12 mouse cellular contexts compared by ENCODE assay signal in genomic region chr11:35668750-35669149, GRCm38 (mm10).
DNase-seq lines count a peak whose midpoint lies in the region; ATAC-seq lines count a peak whose summit lies in the region.
"Had no signal": no experiment of that assay in that cellular context is flagged by ENCODE, and none has a peak within 500 bp of the region (broad histone marks: within the 10 kb centered on the region; RNA-seq: fewer than 3 reads in every experiment).

No protein-coding gene starts in this region.

- H3K27ac ChIP-seq in forebrain, embryonic 16.5 days (ENCODE audit: low read length): no peak overlapping the region
- H3K27ac ChIP-seq in forebrain, embryonic 11.5 days (ENCODE audit: low read depth, low read length): no peak overlapping the region
- no peak overlapping the region for H3K27ac ChIP-seq in forebrain, embryonic 12.5 days
- H3K27ac ChIP-seq: limb, embryonic 12.5 days had no signal

- H3K4me2 ChIP-seq in forebrain, embryonic 16.5 days (ENCODE audit: low read length): no peak overlapping the region
- H3K4me2 ChIP-seq in forebrain, embryonic 11.5 days (ENCODE audit: low read depth, low read length, severe bottlenecking): no peak overlapping the region
- H3K4me2 ChIP-seq in forebrain, embryonic 12.5 days: no peak overlapping the region
- H3K4me2 ChIP-seq: limb, embryonic 12.5 days had no signal

- H3K9ac ChIP-seq in forebrain, embryonic 16.5 days (replicated peaks; ENCODE audit: low read depth, low read length): no peak overlapping the region
- no peak overlapping the region for H3K9ac ChIP-seq in forebrain, embryonic 11.5 days (ENCODE audit: low read length)
- no peak overlapping the region for H3K9ac ChIP-seq in forebrain, embryonic 12.5 days
- H3K9ac ChIP-seq: limb, embryonic 12.5 days; liver, postnatal 0 days had no signal

- H3K36me3 ChIP-seq in forebrain, embryonic 16.5 days (ENCODE audit: control insufficient read depth, insufficient read depth): no peaks in the 10 kb centered on the region
- no peaks in the 10 kb centered on the region for H3K36me3 ChIP-seq in forebrain, embryonic 11.5 days (ENCODE audit: control insufficient read depth, insufficient read depth, low read length)
- no peaks in the 10 kb centered on the region for H3K36me3 ChIP-seq in forebrain, embryonic 12.5 days (replicated peaks)

- 0 out of 2 replicates have a peak, but pooled peaks have one; percentile 5 for ATAC-seq in forebrain, embryonic 16.5 days
- ATAC-seq in forebrain, embryonic 11.5 days (replicated peaks; ENCODE audit: low FRiP score): no peak
- ATAC-seq in cerebellum, adult (ENCODE audit: insufficient number of reproducible peaks, low FRiP score, low TSS enrichment): peak; percentile 75
- ATAC-seq in forebrain, embryonic 12.5 days (ENCODE audit: low FRiP score): no peak
- ATAC-seq: liver, postnatal 0 days had no signal

- no peaks in the 10 kb centered on the region for H3K4me1 ChIP-seq in forebrain, embryonic 16.5 days (replicated peaks; ENCODE audit: control insufficient read depth, insufficient read depth, low read length)
- peaks cover 2% of the 10 kb centered on the region; the same call in 1 of the 2 replicates for H3K4me1 ChIP-seq in forebrain, embryonic 11.5 days (replicated peaks; ENCODE audit: control insufficient read depth, insufficient read depth, low read length)
- H3K4me1 ChIP-seq in forebrain, embryonic 12.5 days: peaks cover 11% of the 10 kb centered on the region; the same call in 1 of the 2 replicates
- H3K4me1 ChIP-seq: limb, embryonic 12.5 days had no signal

- DNase-seq in forebrain, embryonic 11.5 days (ENCODE audit: low spot score): no peak
- peak; percentile 89 to 91 for DNase-seq in cerebellum, postnatal 36 days
- peak; percentile 53 to 63 for DNase-seq in layer of hippocampus, postnatal 10 days (ENCODE audit: low spot score in 2 of 2)
- DNase-seq in ovary, postnatal 14 days (ENCODE audit: low spot score): no peak
- no peak for DNase-seq in spleen, adult 18-20 months
- DNase-seq: kidney, adult 11 months; liver, postnatal 0 days had no signal

- WGBS in forebrain, embryonic 16.5 days: 70% methylated on average over 1 of the region's 1 CpGs
- WGBS in forebrain, embryonic 11.5 days: 70% methylated on average over 1 of the region's 1 CpGs
- 100% methylated on average over 1 of the region's 1 CpGs for WGBS in forebrain, embryonic 12.5 days

- H3K4me3 ChIP-seq in forebrain, embryonic 16.5 days (replicated peaks; ENCODE audit: low read length): no peak overlapping the region
- no peak overlapping the region for H3K4me3 ChIP-seq in forebrain, embryonic 11.5 days (ENCODE audit: low read depth, low read length)
- no peak overlapping the region for H3K4me3 ChIP-seq in forebrain, embryonic 12.5 days (replicated peaks)
- H3K4me3 ChIP-seq: limb, embryonic 12.5 days; myocyte had no signal

- peaks cover 11% of the 10 kb centered on the region for H3K27me3 ChIP-seq in forebrain, embryonic 16.5 days (replicated peaks; ENCODE audit: control insufficient read depth, insufficient read depth, low read length)
- H3K27me3 ChIP-seq in forebrain, embryonic 11.5 days (ENCODE audit: control insufficient read depth, insufficient read depth, low read length): peaks cover 34% of the 10 kb centered on the region
- H3K27me3 ChIP-seq in forebrain, embryonic 12.5 days: peaks cover 76% of the 10 kb centered on the region

- H3K9me3 ChIP-seq in forebrain, embryonic 16.5 days (ENCODE audit: control insufficient read depth, low read length): no peaks in the 10 kb centered on the region; the same call in 1 of the 2 replicates
- no peaks in the 10 kb centered on the region for H3K9me3 ChIP-seq in forebrain, embryonic 11.5 days (ENCODE audit: control insufficient read depth, low read length)
- H3K9me3 ChIP-seq in forebrain, embryonic 12.5 days: no peaks in the 10 kb centered on the region
- H3K9me3 ChIP-seq: limb, embryonic 12.5 days had no signal

Comparison
In these comparisons a context has a peak if more than half of its experiments do, and no peak if none do; other contexts are left out.
1. ATAC-seq: peak in forebrain, embryonic 16.5 days (single experiment) and cerebellum, adult (single experiment); none in forebrain, embryonic 11.5 days (single experiment) and forebrain, embryonic 12.5 days (single experiment).
2. DNase-seq: peak in cerebellum, postnatal 36 days (2 of 2) and layer of hippocampus, postnatal 10 days (2 of 2); none in forebrain, embryonic 11.5 days (single experiment), ovary, postnatal 14 days (single experiment) and spleen, adult 18-20 months (0 of 2).